Mouse (Mus musculus) neural tube, embryonic 13.5 days (tissue): ENCODE results near the gene H2-Eb1. TPM values are rescaled to one million over a fixed set of nuclear protein-coding genes. Genes with fewer than 3 reads are reported as not detected.

Source experiments
- ATAC-seq: fragments of 200-750 bp; cut with Nextera tagmentation; 2 replicates; pipeline ENCODE4 v1.8.0; 2017; ENCODE audit warnings: low read depth, mild to moderate bottlenecking, moderate TSS enrichment, moderate library complexity
- H3K27ac ChIP-seq: fragments of 300-500 bp; sonication (generic); replicated peaks from 2 replicates; pipeline ENCODE4 v1.5.1; 2015; ENCODE audit warnings: moderate library complexity, mild to moderate bottlenecking, inconsistent platforms
- H3K27me3 ChIP-seq: fragments of 300-500 bp; sonication (generic); 2 replicates; pipeline ENCODE4 v1.6.1; 2015; ENCODE audit warnings: mild to moderate bottlenecking, inconsistent platforms
- H3K36me3 ChIP-seq: fragments of 300-500 bp; sonication (generic); 2 replicates; pipeline ENCODE4 v1.6.1; 2015; ENCODE audit warnings: mild to moderate bottlenecking, inconsistent platforms
- H3K4me1 ChIP-seq: fragments of 300-500 bp; sonication (generic); replicated peaks from 2 replicates; pipeline ENCODE4 v1.6.1; 2015; ENCODE audit warnings: inconsistent platforms
- H3K4me2 ChIP-seq: fragments of 300-500 bp; sonication (generic); 2 replicates; pipeline ENCODE4 v1.6.1; 2015; ENCODE audit warnings: inconsistent platforms, mild to moderate bottlenecking, moderate library complexity
- H3K4me3 ChIP-seq: fragments of 300-500 bp; sonication (generic); 2 replicates; pipeline ENCODE4 v1.5.1; 2015; ENCODE audit warnings: mild to moderate bottlenecking, inconsistent platforms
- H3K9ac ChIP-seq: fragments of 300-500 bp; sonication (generic); 2 replicates; pipeline ENCODE4 v1.6.1; 2015; ENCODE audit warnings: moderate library complexity, mild to moderate bottlenecking, inconsistent platforms
- H3K9me3 ChIP-seq: fragments of 300-500 bp; sonication (generic); 2 replicates; pipeline ENCODE4 v1.6.1; 2016; ENCODE audit warnings: inconsistent platforms
- WGBS: fragments of 180-500 bp; shearing (Covaris S2); methylation state at CpG from one replicate; pipeline ENCODE4 v1.1.7; 2015; 5-methylcytosine and 5-hydroxymethylcytosine counted together
- polyA plus RNA-seq: library from polyadenylated mRNA; unstranded; fragments of >200 nt; fragmentation: Nextera tagmentation; extraction: Ambion mirVana; gene quantifications from 2 replicates; pipeline ENCODE4 v1.2.1, GENCODE M21; 2015

The H2-Eb1 gene
- polyA plus RNA-seq, 1 experiment from 2014 or later: 2.9 TPM

- WGBS: 89% methylated on average over 2 of the region's 2 CpGs
- Histone ChIP-seq H3K4me3 (no peak overlapping the region), H3K27me3 (peaks cover 4% of the 10 kb centered on the region)
Measured at GRCm38 (mm10) chr17:34270230-34270629, 35.4 kb upstream of the H2-Eb1 start.

DNA sequence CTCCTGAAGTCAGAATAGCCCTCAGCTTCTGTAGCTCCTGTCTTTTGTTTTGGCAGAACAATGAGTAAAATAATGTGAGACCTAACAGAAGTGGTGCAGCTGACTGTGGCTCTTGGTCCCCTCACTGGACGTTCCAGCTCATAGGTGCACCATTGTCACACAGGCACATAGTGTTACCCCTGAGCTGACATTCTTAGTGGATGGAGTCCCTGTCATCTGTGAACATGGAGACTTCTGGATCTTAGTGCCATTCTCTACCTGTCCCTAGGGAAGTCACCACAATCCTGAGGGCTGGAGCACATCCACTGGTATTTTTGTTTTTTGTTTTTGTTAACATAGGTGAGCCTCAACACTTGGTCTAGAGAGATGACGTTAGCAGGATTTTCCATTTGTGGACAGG, 34.7 kb upstream of the H2-Eb1 start:
- Histone ChIP-seq H3K27ac (no peak overlapping the region), H3K4me1 (no peaks in the 10 kb centered on the region), H3K9me3 (no peaks in the 10 kb centered on the region), H3K36me3 (no peaks in the 10 kb centered on the region), H3K4me2 (no peak overlapping the region), H3K9ac (no peak overlapping the region), H3K4me3 (no peak overlapping the region), H3K27me3 (no peaks in the 10 kb centered on the region)
- 77% methylated on average over 2 of the region's 2 CpGs for WGBS
- ATAC-seq: no peak

More at GRCm38 (mm10) chr17:34270230-34270629, 35.4 kb upstream of the H2-Eb1 start:
- Histone ChIP-seq H3K4me2 (no peak overlapping the region), H3K36me3 (no peaks in the 10 kb centered on the region), H3K9me3 (no peaks in the 10 kb centered on the region), H3K9ac (no peak overlapping the region), H3K4me1 (peaks cover 1% of the 10 kb centered on the region), H3K27ac (no peak overlapping the region)
- ATAC-seq: no peak

DNA sequence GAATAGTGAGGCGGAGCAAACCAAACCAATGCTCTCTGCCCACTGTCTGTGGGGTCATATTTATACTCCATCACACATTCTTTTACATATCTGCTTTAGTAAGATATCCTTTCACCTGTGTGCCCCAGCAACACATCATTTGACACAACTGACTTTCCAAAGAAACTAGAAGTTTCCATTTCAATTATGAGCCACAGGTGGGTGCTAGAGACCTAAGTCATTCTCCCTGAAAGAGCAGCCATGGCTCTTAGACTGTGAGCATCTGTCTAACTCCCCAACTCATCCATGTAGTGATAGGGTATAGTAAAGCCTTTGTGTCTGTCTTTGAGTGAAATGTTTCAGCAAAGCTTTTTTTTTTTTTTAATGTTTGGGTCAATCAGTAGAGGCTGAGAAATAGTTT, 33.6 kb upstream of the H2-Eb1 start:
- WGBS: 96% methylated on average over 1 of the region's 1 CpGs
- Histone ChIP-seq H3K27ac (no peak overlapping the region), H3K36me3 (no peaks in the 10 kb centered on the region), H3K9me3 (0 out of 2 replicates have a peak, but pooled peaks cover 4% of the 10 kb centered on the region), H3K4me3 (no peak overlapping the region), H3K9ac (no peak overlapping the region), H3K4me1 (no peaks in the 10 kb centered on the region), H3K4me2 (no peak overlapping the region), H3K27me3 (no peaks in the 10 kb centered on the region)
- no peak for ATAC-seq

GRCm38 (mm10) chr17:34280499-34281038, 25.1 kb upstream of the H2-Eb1 start:
- no peak overlapping the region for H3K4me2 ChIP-seq
- 0 out of 2 replicates have a peak, but pooled peaks cover 4% of the 10 kb centered on the region for H3K9me3 ChIP-seq
- no peaks in the 10 kb centered on the region for H3K36me3 ChIP-seq
- 69% methylated on average over 1 of the region's 1 CpGs for WGBS
- H3K27me3 ChIP-seq: no peaks in the 10 kb centered on the region
- H3K27ac ChIP-seq: no peak overlapping the region
- no peak overlapping the region for H3K4me3 ChIP-seq
- no peak overlapping the region for H3K9ac ChIP-seq
- no peaks in the 10 kb centered on the region for H3K4me1 ChIP-seq
- no peak for ATAC-seq

DNA sequence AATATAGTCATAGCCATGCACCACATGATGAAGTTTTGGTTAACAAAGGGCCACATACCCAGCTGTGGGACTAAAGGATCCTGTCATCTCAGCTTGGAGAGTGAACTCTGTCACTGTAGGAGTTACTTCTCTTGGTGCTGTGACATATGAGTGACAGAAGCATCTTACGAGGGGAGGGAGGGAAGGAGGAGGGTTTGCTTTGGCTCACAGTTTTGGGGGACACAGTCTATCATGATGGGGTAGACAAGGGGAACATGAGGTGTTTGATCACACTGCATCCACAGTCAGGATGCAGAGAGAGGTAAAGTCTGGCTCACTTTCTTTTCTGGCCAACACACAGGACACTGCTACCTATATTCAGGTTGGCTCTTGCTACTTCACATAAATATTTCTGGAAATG, 23.8 kb upstream of the H2-Eb1 start:
- Histone ChIP-seq H3K27me3 (no peaks in the 10 kb centered on the region), H3K4me2 (no peak overlapping the region), H3K4me1 (no peaks in the 10 kb centered on the region), H3K27ac (no peak overlapping the region), H3K4me3 (no peak overlapping the region), H3K9ac (no peak overlapping the region), H3K9me3 (no peaks in the 10 kb centered on the region), H3K36me3 (no peaks in the 10 kb centered on the region)
- no peak for ATAC-seq
- WGBS: 78% methylated on average over 1 of the region's 1 CpGs

DNA sequence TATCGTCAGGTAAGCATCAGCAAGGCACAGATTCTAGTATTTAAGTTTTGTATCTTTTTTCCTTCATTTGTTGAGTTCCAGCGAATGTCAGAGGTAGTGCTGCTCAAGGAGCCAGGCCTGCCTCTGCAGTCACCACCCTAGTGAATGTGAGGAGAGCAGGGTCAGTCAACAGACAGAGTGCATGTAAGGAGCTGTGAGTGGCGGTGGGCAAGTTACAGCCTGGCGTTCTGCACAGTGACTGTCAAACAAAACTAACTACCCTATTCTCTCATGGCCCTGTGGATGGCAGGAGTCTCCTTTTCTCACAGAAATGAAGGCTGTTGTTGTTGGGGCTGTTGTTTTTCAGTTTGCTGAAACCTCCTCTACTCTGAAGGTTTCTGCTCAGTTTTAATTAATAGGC, 20.3 kb upstream of the H2-Eb1 start:
- H3K27ac ChIP-seq: no peak overlapping the region
- no peaks in the 10 kb centered on the region for H3K36me3 ChIP-seq
- H3K4me3 ChIP-seq: no peak overlapping the region
- 82% methylated on average over 4 of the region's 4 CpGs for WGBS
- H3K4me1 ChIP-seq: no peaks in the 10 kb centered on the region
- no peak overlapping the region for H3K4me2 ChIP-seq
- no peaks in the 10 kb centered on the region for H3K27me3 ChIP-seq
- no peak overlapping the region for H3K9ac ChIP-seq
- H3K9me3 ChIP-seq: no peaks in the 10 kb centered on the region
- ATAC-seq: no peak

- Histone ChIP-seq H3K4me1 (no peaks in the 10 kb centered on the region), H3K4me3 (no peak overlapping the region), H3K36me3 (no peaks in the 10 kb centered on the region), H3K9me3 (no peaks in the 10 kb centered on the region), H3K27ac (no peak overlapping the region), H3K4me2 (no peak overlapping the region), H3K9ac (no peak overlapping the region), H3K27me3 (no peaks in the 10 kb centered on the region)
- WGBS: 44% methylated on average over 4 of the region's 4 CpGs
- no peak for ATAC-seq
Measured at GRCm38 (mm10) chr17:34285848-34286247, 19.8 kb upstream of the H2-Eb1 start.

DNA sequence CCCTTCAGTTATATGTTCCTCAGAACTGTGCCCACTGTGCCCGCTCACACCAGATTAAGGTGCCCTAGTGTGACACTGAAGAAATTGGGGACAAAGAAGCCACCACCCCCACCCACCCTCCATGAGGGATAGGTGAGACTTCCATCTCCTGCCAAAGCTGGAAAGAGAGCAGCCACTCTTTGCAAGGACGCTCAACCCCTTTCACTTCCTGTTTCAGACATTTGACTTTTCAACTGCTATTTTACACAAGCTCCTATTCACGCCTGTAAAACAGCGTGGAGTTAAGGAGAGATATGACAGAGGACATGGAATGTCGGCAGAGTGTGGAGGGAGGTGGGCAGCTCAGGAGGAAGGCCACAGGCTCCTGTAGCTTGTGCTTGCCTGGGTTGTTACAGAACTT, 19.2 kb upstream of the H2-Eb1 start:
- no peak overlapping the region for H3K9ac ChIP-seq
- WGBS: 84% methylated on average over 5 of the region's 5 CpGs
- no peak overlapping the region for H3K4me3 ChIP-seq
- H3K27ac ChIP-seq: no peak overlapping the region
- no peak for ATAC-seq
- no peaks in the 10 kb centered on the region for H3K36me3 ChIP-seq
- H3K27me3 ChIP-seq: no peaks in the 10 kb centered on the region
- H3K9me3 ChIP-seq: no peaks in the 10 kb centered on the region
- H3K4me1 ChIP-seq: no peaks in the 10 kb centered on the region
- H3K4me2 ChIP-seq: no peak overlapping the region

GRCm38 (mm10) chr17:34286999-34287398, 18.7 kb upstream of the H2-Eb1 start:
- 77% methylated on average over 6 of the region's 6 CpGs for whole genome bisulfite sequencing
- no peaks in the 10 kb centered on the region for H3K9me3 ChIP-seq
- no peak for ATAC-seq
- no peak overlapping the region for H3K4me3 ChIP-seq
- H3K27me3 ChIP-seq: no peaks in the 10 kb centered on the region
- H3K27ac ChIP-seq: no peak overlapping the region
- no peaks in the 10 kb centered on the region for H3K4me1 ChIP-seq
- H3K36me3 ChIP-seq: no peaks in the 10 kb centered on the region
- no peak overlapping the region for H3K4me2 ChIP-seq
- no peak overlapping the region for H3K9ac ChIP-seq

- Histone ChIP-seq H3K4me3 (no peak within 1 kb of the TSS), H3K27me3 (no peaks in the 10 kb centered on the region), H3K4me2 (no peak within 1 kb of the TSS), H3K27ac (no peak within 1 kb of the TSS), H3K36me3 (no peaks in the 10 kb centered on the region), H3K9me3 (no peaks in the 10 kb centered on the region), H3K4me1 (no peaks in the 10 kb centered on the region), H3K9ac (no peak within 1 kb of the TSS)
- ATAC-seq: no peak
- 19% methylated on average over 8 of the region's 8 CpGs for WGBS
Measured at GRCm38 (mm10) chr17:34287648-34288047, 18.0 kb upstream of the H2-Eb1 start, which contains the start of gene H2-Aa. Gene H2-Aa, minus strand, starts transcription at chr17:34287823.

DNA sequence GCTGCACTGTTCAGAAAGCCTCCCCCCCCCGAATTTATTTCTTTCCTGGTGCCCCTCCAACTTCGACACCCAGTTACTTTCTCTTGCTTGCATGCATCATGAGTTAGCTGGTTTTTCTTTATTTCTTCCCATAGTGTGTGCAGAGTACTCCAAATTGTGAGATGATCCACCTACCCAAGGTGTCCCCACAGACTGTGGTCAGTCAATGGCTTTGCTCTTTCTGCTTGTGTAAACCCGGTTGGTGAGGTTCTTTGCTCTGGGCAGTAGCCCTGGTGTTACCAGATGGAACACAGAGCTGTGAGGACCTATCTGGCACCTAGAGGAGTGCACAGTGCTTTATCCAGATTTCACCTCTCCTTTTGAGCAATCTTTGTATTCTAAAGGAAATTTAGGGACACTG, 17.5 kb upstream of the H2-Eb1 start:
- ATAC-seq: no peak
- 78% methylated on average over 3 of the region's 3 CpGs for WGBS
- no peak overlapping the region for H3K4me2 ChIP-seq

DNA sequence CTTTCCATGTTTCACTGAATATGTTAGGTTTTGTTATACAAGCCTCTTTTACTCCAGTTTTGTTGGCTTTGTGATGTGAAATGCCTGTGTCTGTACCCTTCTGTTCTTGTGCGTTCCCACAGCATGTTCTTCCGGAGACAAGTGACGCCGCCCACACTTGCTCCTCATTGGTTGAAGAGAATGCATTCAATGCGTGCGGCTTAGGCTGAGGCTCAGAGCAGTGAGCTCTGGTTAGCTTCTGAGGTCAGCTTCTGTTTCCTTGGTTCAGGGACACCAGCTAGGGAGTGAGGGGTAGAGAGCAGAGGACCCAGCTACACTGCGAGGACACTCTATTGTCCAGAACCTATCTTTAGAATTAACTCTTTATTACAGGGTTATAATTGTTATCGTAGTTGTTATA, 14.1 kb upstream of the H2-Eb1 start:
- Histone ChIP-seq H3K27ac (no peak overlapping the region), H3K9me3 (no peaks in the 10 kb centered on the region), H3K4me1 (no peaks in the 10 kb centered on the region), H3K36me3 (no peaks in the 10 kb centered on the region), H3K4me2 (no peak overlapping the region), H3K9ac (no peak overlapping the region), H3K27me3 (no peaks in the 10 kb centered on the region), H3K4me3 (no peak overlapping the region)
- peak; percentile 83 for ATAC-seq
- WGBS: 16% methylated on average over 8 of the region's 8 CpGs

More for the DNA sequence above, 17.5 kb upstream of the H2-Eb1 start:
- no peaks in the 10 kb centered on the region for H3K9me3 ChIP-seq
- H3K27me3 ChIP-seq: no peaks in the 10 kb centered on the region
- H3K27ac ChIP-seq: no peak overlapping the region
- no peaks in the 10 kb centered on the region for H3K4me1 ChIP-seq
- H3K36me3 ChIP-seq: no peaks in the 10 kb centered on the region
- no peak overlapping the region for H3K4me3 ChIP-seq
- no peak overlapping the region for H3K9ac ChIP-seq

DNA sequence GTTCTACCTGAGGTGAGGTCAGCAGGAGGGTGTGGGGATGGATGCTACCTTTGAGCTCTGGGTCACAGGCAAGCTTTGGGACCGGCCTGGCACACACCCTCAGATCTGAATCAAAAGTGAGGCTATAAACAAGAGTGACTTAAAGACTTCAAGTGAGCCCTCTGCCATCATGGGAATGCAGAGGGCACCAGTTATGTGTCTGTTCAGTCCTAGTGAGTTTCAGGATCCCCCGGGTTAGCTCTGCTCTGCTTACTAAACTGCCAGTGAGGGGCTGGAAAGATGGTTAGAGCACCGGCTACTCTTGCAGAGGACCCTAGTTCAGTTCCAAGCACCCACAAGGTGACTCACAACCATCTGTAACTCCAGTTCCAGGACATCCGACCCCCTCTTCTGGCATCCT, 13.1 kb upstream of the H2-Eb1 start:
- no peak for ATAC-seq

More for the DNA sequence above, 13.1 kb upstream of the H2-Eb1 start:
- Histone ChIP-seq H3K9ac (no peak overlapping the region), H3K4me1 (peaks cover under 1% of the 10 kb centered on the region; the same call in 1 of the 2 replicates), H3K27ac (no peak overlapping the region), H3K36me3 (no peaks in the 10 kb centered on the region), H3K4me2 (no peak overlapping the region), H3K9me3 (no peaks in the 10 kb centered on the region), H3K27me3 (no peaks in the 10 kb centered on the region), H3K4me3 (no peak overlapping the region)
- 84% methylated on average over 4 of the region's 4 CpGs for WGBS
